Mouse (Mus musculus) forebrain, postnatal 0 days (tissue): ENCODE data around the gene Tmem8. TPM values are rescaled to one million over a fixed set of nuclear protein-coding genes. Genes with fewer than 3 reads are reported as not detected.
"Not testable (repeated sequence)": the region's sequence is repeated elsewhere in the genome, so short reads cannot be mapped to it uniquely, and the experiment has no call there.

Experiments used
- ATAC-seq: fragments of 200-750 bp; cut with Nextera tagmentation; 2 replicates; pipeline ENCODE4 v1.8.0; 2017; ENCODE audit warnings: mild to moderate bottlenecking, moderate library complexity
- DNase-seq: peaks from one replicate; pipeline ENCODE4 v3.0.0-alpha.2; 2015
- H3K27ac ChIP-seq: fragments of 300-500 bp; sonication (generic); 2 replicates; pipeline ENCODE4 v1.5.1; 2014; ENCODE audit warnings: low read depth, mild to moderate bottlenecking, antibody characterized with exemption, low read length, moderate library complexity, mixed read lengths
- H3K27me3 ChIP-seq: fragments of 300-500 bp; sonication (generic); 2 replicates; pipeline ENCODE4 v1.6.1; 2014; ENCODE audit warnings: mild to moderate bottlenecking, low read length, mixed read lengths; ENCODE audit not compliant: insufficient read depth
- H3K36me3 ChIP-seq: fragments of 300-500 bp; sonication (generic); 2 replicates; pipeline ENCODE4 v1.6.1; 2014; ENCODE audit warnings: mild to moderate bottlenecking, moderate library complexity; ENCODE audit not compliant: insufficient read depth
- H3K4me1 ChIP-seq: fragments of 300-500 bp; sonication (generic); 2 replicates; pipeline ENCODE4 v1.6.1; 2014; ENCODE audit warnings: antibody characterized with exemption; ENCODE audit not compliant: insufficient read depth
- H3K4me2 ChIP-seq: fragments of 300-500 bp; sonication (generic); 2 replicates; pipeline ENCODE4 v1.6.1; 2014; ENCODE audit warnings: low read depth, mild to moderate bottlenecking, moderate library complexity
- H3K4me3 ChIP-seq: fragments of 300-500 bp; sonication (generic); 2 replicates; pipeline ENCODE4 v1.5.1; 2014; ENCODE audit warnings: low read depth, low read length, mixed read lengths
- H3K9ac ChIP-seq: fragments of 300-500 bp; sonication (generic); 2 replicates; pipeline ENCODE4 v1.6.1; 2014; ENCODE audit warnings: mild to moderate bottlenecking
- H3K9me3 ChIP-seq: fragments of 300-500 bp; sonication (generic); 2 replicates; pipeline ENCODE4 v1.6.1; 2016; ENCODE audit warnings: low read length
- CTCF ChIP-seq: sonication (generic); IDR thresholded peaks from 2 replicates; pipeline ENCODE4 v1.5.1; 2016; ENCODE audit warnings: antibody characterized with exemption, control low read depth, low read depth
- WGBS: fragments of 180-500 bp; shearing (Covaris S2); extraction: QIAGEN DNeasy Blood & Tissue Kit; methylation state at CpG from one replicate; pipeline ENCODE4 v1.1.7; 2014; 5-methylcytosine and 5-hydroxymethylcytosine counted together
- polyA plus RNA-seq: library from polyadenylated mRNA; unstranded; fragments of >200 nt; fragmentation: Nextera tagmentation; extraction: Ambion mirVana; gene quantifications from 2 replicates; pipeline ENCODE4 v1.2.1, GENCODE M21; 2015
- total RNA-seq: library from RNA; depleted of rRNA; stranded (reverse); fragments of >200 nt; gene quantifications from 2 replicates; pipeline ENCODE4 v1.2.3, GENCODE M21; 2014

Gene Tmem8
- total and polyA plus RNA-seq, 2 experiments from 2014 or later, result 2.5 to 4.3 TPM

GRCm38 (mm10) chr17:26111024-26111423 lies 2.1 kb upstream of the Tmem8 start:
- 6% methylated on average over 4 of the region's 4 CpGs for WGBS
- Histone ChIP-seq H3K27me3 (peaks cover 10% of the 10 kb centered on the region), H3K4me1 (peaks cover 6% of the 10 kb centered on the region; the same call in 1 of the 2 replicates), H3K36me3 (no peaks in the 10 kb centered on the region), H3K9ac (no peak overlapping the region), H3K9me3 (no peaks in the 10 kb centered on the region), H3K27ac (no peak overlapping the region), H3K4me3 (no peak overlapping the region), H3K4me2 (no peak overlapping the region)
- TF ChIP-seq CTCF, result no peak
- no peak for ATAC-seq
- DNase-seq, result no peak

- no peak overlapping the region for H3K4me3 ChIP-seq
- no peak overlapping the region for H3K9ac ChIP-seq
- 27% methylated on average over 4 of the region's 4 CpGs for WGBS
- peaks cover 10% of the 10 kb centered on the region for H3K27me3 ChIP-seq
- no peak overlapping the region for H3K4me2 ChIP-seq
- peaks cover 6% of the 10 kb centered on the region; the same call in 1 of the 2 replicates for H3K4me1 ChIP-seq
- H3K27ac ChIP-seq, result no peak overlapping the region
- no peak for TF ChIP-seq CTCF
- DNase-seq (no peak), ATAC-seq (no peak)
- H3K36me3 ChIP-seq, result no peaks in the 10 kb centered on the region
- no peaks in the 10 kb centered on the region for H3K9me3 ChIP-seq
Observed at GRCm38 (mm10) chr17:26111722-26112121, 1.4 kb upstream of the Tmem8 start.

- Histone ChIP-seq H3K9ac (peak overlapping the region; percentile 79), H3K4me2 (peak overlapping the region; percentile 94), H3K27ac (no peak overlapping the region), H3K4me1 (peaks cover 6% of the 10 kb centered on the region; the same call in 1 of the 2 replicates), H3K27me3 (peaks cover 14% of the 10 kb centered on the region), H3K9me3 (no peaks in the 10 kb centered on the region), H3K4me3 (peak overlapping the region; percentile 67), H3K36me3 (no peaks in the 10 kb centered on the region)
- 14% methylated on average over 14 of the region's 14 CpGs for WGBS
- TF ChIP-seq CTCF, result no peak
- DNase-seq (no peak), ATAC-seq (no peak)
Observed at GRCm38 (mm10) chr17:26112751-26113150, 348 bp upstream of the Tmem8 start.

GRCm38 (mm10) chr17:26114061-26114460 lies 962 bp downstream of the Tmem8 start:
- no peak overlapping the region for H3K27ac ChIP-seq
- 10% methylated on average over 8 of the region's 8 CpGs for WGBS
- no peak for TF ChIP-seq CTCF
- no peak for DNase-seq
- H3K4me3 ChIP-seq, result peak overlapping the region; percentile 67
- H3K9me3 ChIP-seq, result no peaks in the 10 kb centered on the region
- H3K4me1 ChIP-seq, result peaks cover 6% of the 10 kb centered on the region; the same call in 1 of the 2 replicates
- H3K27me3 ChIP-seq, result peaks cover 14% of the 10 kb centered on the region
- peak overlapping the region; percentile 79 for H3K9ac ChIP-seq
- H3K4me2 ChIP-seq, result peak overlapping the region; percentile 94
- H3K36me3 ChIP-seq, result no peaks in the 10 kb centered on the region
- no peak for ATAC-seq

GRCm38 (mm10) chr17:26114461-26114860 lies 1.4 kb downstream of the Tmem8 start:
- not testable (repeated sequence) for H3K36me3 ChIP-seq, ATAC-seq, H3K4me3 ChIP-seq, H3K4me1 ChIP-seq, H3K4me2 ChIP-seq, DNase-seq, H3K9ac ChIP-seq, H3K27ac ChIP-seq, H3K9me3 ChIP-seq
- WGBS, result 63% methylated on average over 7 of the region's 7 CpGs
- peaks cover 14% of the 10 kb centered on the region for H3K27me3 ChIP-seq

- no peak for TF ChIP-seq CTCF
- Histone ChIP-seq H3K9me3 (no peaks in the 10 kb centered on the region), H3K9ac (no peak overlapping the region), H3K27me3 (peaks cover 14% of the 10 kb centered on the region), H3K4me1 (peaks cover 6% of the 10 kb centered on the region; the same call in 1 of the 2 replicates), H3K4me3 (no peak overlapping the region), H3K4me2 (no peak overlapping the region), H3K27ac (no peak overlapping the region), H3K36me3 (no peaks in the 10 kb centered on the region)
- 80% methylated on average over 7 of the region's 7 CpGs for WGBS
- ATAC-seq (no peak), DNase-seq (no peak)
Observed at GRCm38 (mm10) chr17:26115205-26115898, 2.3 kb downstream of the Tmem8 start.

GRCm38 (mm10) chr17:26115956-26116487 lies 2.9 kb downstream of the Tmem8 start:
- H3K9ac ChIP-seq, result no peak overlapping the region
- 70% methylated on average over 3 of the region's 3 CpGs for WGBS
- no peak for TF ChIP-seq CTCF
- H3K27me3 ChIP-seq, result peaks cover 14% of the 10 kb centered on the region
- peaks cover 6% of the 10 kb centered on the region; the same call in 1 of the 2 replicates for H3K4me1 ChIP-seq
- ATAC-seq, result no peak
- H3K4me3 ChIP-seq, result no peak overlapping the region
- H3K27ac ChIP-seq, result no peak overlapping the region
- no peaks in the 10 kb centered on the region for H3K36me3 ChIP-seq
- no peaks in the 10 kb centered on the region for H3K9me3 ChIP-seq
- no peak overlapping the region for H3K4me2 ChIP-seq
- DNase-seq, result no peak
